Mouse (Mus musculus) stomach, postnatal 0 days (tissue): ENCODE measurements around the gene Ifngr2.

ENCODE experiments used
- CTCF ChIP-seq: IDR thresholded peaks from 2 replicates; pipeline ENCODE4 v1.5.1; 2016; ENCODE audit warnings: antibody characterized with exemption, low read depth, mild to moderate bottlenecking, moderate library complexity
- EP300 ChIP-seq: optimal IDR thresholded peaks from 2 replicates; pipeline ENCODE3; 2016; ENCODE audit warnings: antibody characterized with exemption

DNA sequence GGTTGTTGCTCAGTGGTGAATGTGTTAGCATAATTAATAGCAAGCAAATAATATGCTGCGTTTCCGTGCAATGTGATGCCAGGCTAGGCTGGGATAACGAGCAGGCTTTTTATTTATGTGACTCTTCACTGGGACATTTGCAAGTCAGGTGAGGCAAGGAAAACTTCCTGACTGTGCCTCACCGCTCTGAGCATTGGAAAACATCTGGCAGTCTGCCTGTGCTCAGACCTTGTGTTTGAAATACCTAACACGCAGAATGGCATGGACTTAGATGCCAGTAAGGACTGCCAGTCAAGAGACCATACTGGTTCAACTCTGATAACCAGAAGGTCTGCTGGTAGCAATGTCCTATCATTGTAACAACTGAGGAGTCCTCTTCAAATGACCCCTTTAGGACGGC, 58.3 kb downstream of the Ifngr2 start:
- TF ChIP-seq EP300 (no peak), CTCF (no peak)
